Mouse (Mus musculus): ENCODE measurements around the gene Lpcat3.
"Not testable (repeated sequence)": the region's sequence is repeated elsewhere in the genome, so short reads cannot be mapped to it uniquely, and the experiment has no call there.

Gene Lpcat3

GRCm38 (mm10) chr6:124676171-124676570, 13.3 kb downstream of the Lpcat3 start:
- DNase-seq (ENCODE audit: low read depth, low spot score), result no peak

- no peak for DNase-seq (ENCODE audit: low read depth, low spot score)
These were observed 15.9 kb downstream of the Lpcat3 start for GRCm38 (mm10) chr6:124678769-124679168.

- no peak for DNase-seq (ENCODE audit: low read depth, low spot score)
These were observed 16.7 kb downstream of the Lpcat3 start for GRCm38 (mm10) chr6:124679486-124679885.

- DNase-seq (ENCODE audit: low read depth, low spot score), result not testable (repeated sequence)
These were observed 19.5 kb downstream of the Lpcat3 start for GRCm38 (mm10) chr6:124682291-124682690.

GRCm38 (mm10) chr6:124683591-124684417, 21.0 kb downstream of the Lpcat3 start:
- peak; percentile 75 for DNase-seq (ENCODE audit: low read depth, low spot score)

- no peak for DNase-seq (ENCODE audit: low read depth, low spot score)
These were observed 23.0 kb downstream of the Lpcat3 start for GRCm38 (mm10) chr6:124685606-124686386.

- DNase-seq (ENCODE audit: low read depth, low spot score), result not testable (repeated sequence)
These were observed 23.8 kb downstream of the Lpcat3 start for GRCm38 (mm10) chr6:124686644-124687043.

- peak; percentile 39 for DNase-seq (ENCODE audit: low read depth, low spot score)
These were observed 25.4 kb downstream of the Lpcat3 start for GRCm38 (mm10) chr6:124688151-124688758.

GRCm38 (mm10) chr6:124689011-124689410, 26.2 kb downstream of the Lpcat3 start:
- no peak for DNase-seq (ENCODE audit: low read depth, low spot score)

- no peak for DNase-seq (ENCODE audit: low read depth, low spot score)
These were observed 27.7 kb downstream of the Lpcat3 start for GRCm38 (mm10) chr6:124690517-124690916.

- no peak for DNase-seq (ENCODE audit: low read depth, low spot score)
These were observed 30.6 kb downstream of the Lpcat3 start for GRCm38 (mm10) chr6:124693243-124693981.

- no peak for DNase-seq (ENCODE audit: low read depth, low spot score)
These were observed 31.5 kb downstream of the Lpcat3 start for GRCm38 (mm10) chr6:124694166-124694955.

- no peak for DNase-seq (ENCODE audit: low read depth, low spot score)
These were observed 33.8 kb downstream of the Lpcat3 start for GRCm38 (mm10) chr6:124696441-124697150.

- DNase-seq (ENCODE audit: low read depth, low spot score), result no peak
These were observed 35.9 kb downstream of the Lpcat3 start for GRCm38 (mm10) chr6:124698751-124699150.

- DNase-seq (ENCODE audit: low read depth, low spot score), result no peak
These were observed 36.5 kb downstream of the Lpcat3 start for GRCm38 (mm10) chr6:124699366-124699765.

GRCm38 (mm10) chr6:124699962-124700610, 37.3 kb downstream of the Lpcat3 start:
- peak; percentile 60 for DNase-seq (ENCODE audit: low read depth, low spot score)

GRCm38 (mm10) chr6:124701338-124701737, 38.5 kb downstream of the Lpcat3 start:
- DNase-seq (ENCODE audit: low read depth, low spot score), result peak; percentile 54

GRCm38 (mm10) chr6:124702102-124702783, 39.4 kb downstream of the Lpcat3 start:
- no peak for DNase-seq (ENCODE audit: low read depth, low spot score)

- DNase-seq (ENCODE audit: low read depth, low spot score), result peak; percentile 77
These were observed 39.9 kb downstream of the Lpcat3 start for GRCm38 (mm10) chr6:124702784-124703103.

All from A20 (cell line).